Mouse (Mus musculus) right cerebral cortex, postnatal 4 days (tissue): ENCODE results near the gene 1700025G04Rik.

Source experiments
- DNase-seq: peaks from one replicate; pipeline ENCODE4 v3.0.0-alpha.2; 2022

Gene 1700025G04Rik

GRCm38 (mm10) chr1:152028718-152029117, 61.2 kb downstream of the 1700025G04Rik start:
- DNase-seq = no peak

- DNase-seq = no peak
These were observed 63.2 kb downstream of the 1700025G04Rik start for GRCm38 (mm10) chr1:152026762-152027161.

GRCm38 (mm10) chr1:152025308-152025707, 64.6 kb downstream of the 1700025G04Rik start:
- DNase-seq = no peak

DNA sequence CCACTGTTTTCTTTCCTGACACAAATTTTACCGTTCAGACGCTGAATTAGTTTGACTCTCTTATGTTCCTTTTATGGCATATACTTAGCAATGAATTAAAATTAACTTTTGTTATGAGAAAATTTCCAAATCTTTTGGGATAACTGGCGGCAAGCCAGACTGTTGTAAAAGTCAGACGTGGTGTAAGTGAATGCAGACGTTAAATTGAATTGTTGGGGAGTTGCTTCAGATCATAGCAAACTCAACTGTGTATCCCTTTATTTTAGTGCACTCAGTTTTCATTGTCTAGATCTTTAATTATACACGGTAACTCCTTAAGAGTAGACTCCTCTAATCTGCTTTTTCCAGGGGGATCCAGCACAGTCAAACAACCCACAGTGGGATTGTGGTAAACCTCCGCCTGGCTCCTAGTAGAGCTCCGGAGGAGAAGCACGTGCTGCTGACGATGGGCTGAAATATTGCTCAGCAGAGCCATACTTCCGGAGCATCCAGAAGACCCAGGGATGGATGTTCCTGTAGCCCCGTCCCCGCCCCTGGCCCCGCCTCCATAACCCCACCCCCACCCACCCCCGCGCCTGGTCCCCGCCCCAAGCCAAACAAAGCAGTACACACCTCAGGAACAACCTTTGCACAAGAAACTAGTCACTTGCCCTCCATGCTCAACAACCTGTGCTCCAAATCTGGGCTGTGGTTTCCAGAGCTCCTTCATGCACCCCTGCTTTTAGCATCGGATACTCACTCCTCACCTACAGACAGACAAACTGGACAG, 65.7 kb downstream of the 1700025G04Rik start:
- no peak for DNase-seq

- no peak for DNase-seq
These were observed 69.1 kb downstream of the 1700025G04Rik start for GRCm38 (mm10) chr1:152020812-152021211.

DNA sequence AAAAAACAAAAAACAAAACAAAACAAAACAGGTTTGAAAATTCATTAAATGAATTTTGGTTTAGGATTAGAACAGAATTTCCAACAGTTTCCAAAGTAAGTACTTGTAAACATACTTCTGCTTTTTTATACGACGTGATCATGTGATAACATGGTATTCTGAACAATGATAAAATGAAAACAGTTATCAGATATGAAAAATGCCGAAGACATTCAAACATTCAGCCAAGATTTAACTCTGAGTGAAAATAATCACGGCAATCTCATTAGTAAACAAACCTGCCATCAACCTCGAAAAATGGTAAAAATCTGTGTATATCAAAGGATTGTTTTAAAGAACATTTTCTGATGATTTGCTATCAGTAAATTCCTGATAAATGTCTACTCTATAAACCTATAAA, 69.9 kb downstream of the 1700025G04Rik start:
- no peak for DNase-seq

- no peak for DNase-seq
These were observed 70.7 kb downstream of the 1700025G04Rik start for GRCm38 (mm10) chr1:152019196-152019595.

DNA sequence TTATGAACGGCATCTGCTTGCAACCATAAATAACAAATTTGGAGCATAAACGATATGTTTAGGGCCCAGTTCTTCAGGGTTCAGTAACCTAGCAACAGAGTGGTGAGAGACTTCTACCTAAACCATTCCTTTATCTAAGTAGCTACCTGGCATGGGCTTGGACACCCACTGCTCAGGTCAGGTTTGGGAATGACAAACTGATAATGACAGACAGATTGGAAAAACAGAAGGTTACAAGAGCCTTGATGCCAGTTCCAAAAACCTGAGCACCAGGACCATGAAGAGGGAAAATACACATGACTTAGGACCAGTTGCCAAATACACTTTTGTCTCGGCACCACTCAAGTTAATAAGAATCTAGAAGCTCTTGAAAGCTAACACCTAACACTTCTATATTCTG, 71.6 kb downstream of the 1700025G04Rik start:
- DNase-seq = no peak

- no peak for DNase-seq
These were observed 73.3 kb downstream of the 1700025G04Rik start for GRCm38 (mm10) chr1:152016663-152017062.

DNA sequence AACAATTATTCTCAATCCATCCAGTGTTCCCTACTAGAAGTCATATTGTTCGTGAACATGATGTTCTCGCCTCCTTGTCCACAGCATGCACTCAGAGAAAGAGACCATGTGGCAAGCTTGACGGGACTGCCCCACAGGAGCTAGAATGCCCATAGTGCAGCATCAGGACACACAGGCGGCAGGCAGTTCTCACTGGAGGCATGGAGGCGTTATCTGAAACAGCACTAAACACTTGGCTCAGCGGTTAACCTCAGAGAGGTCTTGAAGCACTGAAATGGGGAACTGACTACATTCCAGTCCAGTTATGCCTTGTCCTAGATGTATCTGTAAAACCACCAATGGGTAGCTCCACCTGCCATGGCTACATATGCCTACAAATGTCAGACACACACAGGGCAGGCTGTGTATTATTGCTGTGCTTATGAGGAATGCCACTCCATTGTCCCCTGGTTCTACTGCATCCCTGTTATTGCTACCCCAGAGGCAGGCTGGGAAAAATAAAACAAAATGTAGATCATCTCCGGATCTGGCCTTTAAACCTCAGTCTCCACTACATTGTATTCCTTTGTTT, 74.3 kb downstream of the 1700025G04Rik start:
- DNase-seq = no peak

GRCm38 (mm10) chr1:152011741-152012140, 78.2 kb downstream of the 1700025G04Rik start:
- no peak for DNase-seq

DNA sequence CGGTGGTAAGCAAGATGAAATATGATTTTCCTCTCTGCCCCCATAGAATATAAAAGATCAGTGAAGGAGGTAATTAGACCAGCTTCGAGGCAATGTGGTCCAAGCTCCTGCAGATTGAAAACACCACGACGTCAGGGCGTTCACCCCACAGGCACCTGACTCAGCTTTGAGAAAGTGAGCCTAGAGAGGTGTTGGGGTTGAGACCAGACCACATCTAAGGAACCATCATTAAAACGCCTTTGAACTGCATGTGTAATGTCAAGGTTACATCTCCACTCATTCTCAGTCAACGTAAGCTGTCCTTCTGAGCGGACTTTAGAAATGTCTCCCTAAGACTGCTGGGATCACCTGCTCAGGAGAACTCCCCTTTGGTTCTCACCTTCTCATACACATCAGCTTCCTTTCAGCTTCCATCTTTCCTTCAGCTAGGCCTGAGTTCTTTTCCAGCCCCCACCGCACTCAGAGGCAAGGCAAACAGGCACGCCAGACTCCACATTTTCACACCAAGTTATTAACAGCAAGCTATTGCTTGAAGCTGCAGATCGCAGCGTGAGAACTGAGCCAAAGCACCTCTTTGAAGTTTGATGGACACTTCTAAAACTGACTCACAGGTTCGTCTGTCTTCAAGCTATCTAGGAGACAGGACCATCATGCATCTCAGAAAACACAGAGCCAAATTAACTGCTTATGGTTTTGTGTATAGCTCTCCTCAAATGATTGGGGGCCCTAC, 79.5 kb downstream of the 1700025G04Rik start:
- DNase-seq = no peak

- DNase-seq = no peak
These were observed 81.4 kb downstream of the 1700025G04Rik start for GRCm38 (mm10) chr1:152008473-152008991.

- no peak for DNase-seq
These were observed 83.4 kb downstream of the 1700025G04Rik start for GRCm38 (mm10) chr1:152006529-152006928.

GRCm38 (mm10) chr1:152004509-152004908, 85.4 kb downstream of the 1700025G04Rik start:
- DNase-seq = no peak

DNA sequence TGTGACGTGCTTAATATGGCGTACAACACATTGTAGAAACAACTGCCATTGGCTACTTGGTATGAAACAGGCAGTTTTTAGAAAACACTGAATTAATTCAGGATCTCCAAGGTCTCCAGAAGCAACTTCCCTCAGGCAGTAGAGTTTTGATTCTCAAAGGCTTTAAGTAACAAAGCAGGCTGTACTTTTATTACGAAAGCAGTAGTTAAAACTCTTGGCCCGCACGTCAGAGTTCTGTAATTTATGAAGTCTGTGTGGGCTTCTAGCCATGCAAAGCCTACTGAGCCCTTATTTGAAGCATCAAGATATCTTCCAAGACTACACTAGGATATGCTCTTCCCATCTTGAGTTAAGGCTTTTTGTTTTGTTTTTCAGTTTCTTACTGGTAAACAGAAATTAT, 89.5 kb downstream of the 1700025G04Rik start:
- no peak for DNase-seq

DNA sequence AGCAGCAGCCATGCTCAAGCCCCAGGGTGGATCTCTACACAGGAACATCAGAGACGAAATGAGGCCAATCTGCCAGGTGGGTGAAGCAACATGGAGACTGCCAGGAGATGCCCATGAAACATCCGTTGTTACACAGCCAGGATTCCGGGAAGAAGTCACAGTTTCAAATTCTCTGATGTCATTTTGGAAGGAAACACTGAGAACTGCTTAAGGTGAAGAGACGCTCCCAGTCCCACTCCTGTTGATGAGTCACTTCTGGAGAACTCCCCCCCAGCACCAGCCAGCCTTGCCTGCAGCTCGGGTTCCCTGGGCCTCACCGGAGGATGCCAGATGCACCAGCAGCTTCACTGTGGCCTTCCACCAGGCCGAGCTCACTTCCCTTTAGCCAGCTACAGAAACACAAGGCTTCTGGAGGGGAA, 90.5 kb downstream of the 1700025G04Rik start:
- DNase-seq = no peak

- DNase-seq = no peak
These were observed 91.2 kb downstream of the 1700025G04Rik start for GRCm38 (mm10) chr1:151998721-151999206.

DNA sequence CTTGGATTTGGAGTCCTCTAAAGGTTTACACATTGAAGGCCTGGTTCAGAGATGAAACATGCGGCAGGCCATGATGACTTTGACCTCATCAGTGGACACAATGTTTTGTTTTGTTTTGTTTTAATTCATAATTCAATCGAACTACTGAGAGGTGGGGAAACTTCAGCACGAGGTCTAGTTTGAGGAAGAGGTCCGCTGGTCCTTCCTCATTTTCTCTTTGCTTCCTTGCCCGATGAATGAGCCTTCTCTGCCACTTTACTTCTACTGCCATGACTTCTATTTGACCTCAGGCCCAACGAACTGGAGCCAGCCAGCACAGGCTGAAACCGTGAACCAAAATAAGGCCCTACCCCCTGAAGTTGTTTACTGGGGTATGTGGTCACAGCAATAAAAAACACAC, 92.3 kb downstream of the 1700025G04Rik start:
- no peak for DNase-seq

DNA sequence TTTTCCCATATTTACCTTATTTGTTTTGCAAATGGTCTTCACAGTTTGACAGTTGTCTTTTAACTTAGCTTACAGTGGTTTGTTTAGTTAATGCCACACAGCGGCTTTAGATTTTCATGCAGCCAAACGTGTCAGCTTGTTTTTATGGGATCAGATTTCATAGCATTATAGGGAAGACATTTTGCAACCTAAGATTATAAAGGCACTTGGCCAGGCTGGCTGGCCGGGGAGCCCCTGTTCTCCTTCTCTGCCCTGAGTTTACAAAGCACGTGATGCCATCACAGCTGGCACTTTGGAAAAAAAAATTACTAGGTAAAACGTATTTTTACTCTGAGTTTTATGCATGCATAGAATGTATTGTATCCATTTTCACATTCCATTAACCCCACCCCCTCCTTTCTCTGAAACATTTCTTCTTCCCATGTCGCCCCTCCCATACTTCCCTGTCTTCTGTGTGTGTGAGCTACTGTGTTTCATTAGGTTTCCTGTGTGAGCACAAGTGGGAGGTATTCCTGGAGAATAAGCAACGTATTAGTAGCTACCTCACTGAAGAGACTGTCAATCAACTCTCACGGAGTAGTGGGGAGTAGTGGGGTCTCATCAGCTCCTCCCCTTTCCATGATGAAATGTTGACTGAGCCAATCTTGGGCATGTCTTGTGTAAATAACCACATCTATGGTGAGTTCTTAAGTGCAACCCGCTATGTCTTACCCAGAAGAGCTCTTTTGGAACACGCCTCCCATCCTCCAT, 93.8 kb downstream of the 1700025G04Rik start:
- DNase-seq = no peak

- no peak for DNase-seq
These were observed 95.7 kb downstream of the 1700025G04Rik start for GRCm38 (mm10) chr1:151994271-151994670.

- DNase-seq = no peak
These were observed 98.4 kb downstream of the 1700025G04Rik start for GRCm38 (mm10) chr1:151991505-151991904.

DNA sequence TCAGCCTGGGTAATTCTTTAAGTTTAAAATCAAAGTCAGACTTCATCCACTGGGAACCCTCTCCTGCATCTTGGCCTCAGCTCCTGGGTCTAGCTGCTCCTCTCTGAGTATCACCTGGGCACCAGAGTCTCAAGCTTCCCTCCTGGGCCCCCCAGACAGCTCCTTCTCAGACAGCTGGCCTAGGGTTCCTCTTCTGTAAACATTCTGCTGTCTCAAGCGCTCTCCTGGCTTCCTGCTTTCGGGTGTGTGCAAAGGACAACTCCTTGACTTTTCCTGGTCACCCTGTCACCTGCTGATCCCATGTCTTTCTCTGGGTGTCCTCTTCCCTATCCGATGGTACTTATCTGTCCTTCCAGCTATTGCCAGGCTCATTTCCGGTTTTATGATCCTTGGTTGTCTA, 99.3 kb downstream of the 1700025G04Rik start:
- DNase-seq = no peak
